Mouse (Mus musculus) hindbrain, embryonic 14.5 days (tissue): ENCODE data around the gene Spon2. TPM values are rescaled to one million over a fixed set of nuclear protein-coding genes. Genes with fewer than 3 reads are reported as not detected.

Experiments
- ATAC-seq: fragments of 200-750 bp; cut with Nextera tagmentation; 2 replicates; pipeline ENCODE4 v1.8.0; 2017; ENCODE audit warnings: moderate number of reproducible peaks, mild to moderate bottlenecking, moderate TSS enrichment, moderate library complexity; ENCODE audit not compliant: low FRiP score
- DNase-seq: peaks from one replicate; pipeline ENCODE4 v3.0.0-alpha.2; 2015; ENCODE audit warnings: low spot score
- H3K27ac ChIP-seq: fragments of 300-500 bp; sonication (generic); 2 replicates; pipeline ENCODE4 v1.5.1; 2014; ENCODE audit warnings: mild to moderate bottlenecking, moderate library complexity
- H3K27me3 ChIP-seq: fragments of 300-500 bp; sonication (generic); 2 replicates; pipeline ENCODE4 v1.6.1; 2014; ENCODE audit warnings: mild to moderate bottlenecking, low read length, mixed read lengths; ENCODE audit not compliant: control insufficient read depth, insufficient read depth
- H3K36me3 ChIP-seq: fragments of 300-500 bp; sonication (generic); replicated peaks from 2 replicates; pipeline ENCODE4 v1.6.1; 2014; ENCODE audit not compliant: control insufficient read depth, insufficient read depth
- H3K4me1 ChIP-seq: fragments of 300-500 bp; sonication (generic); replicated peaks from 2 replicates; pipeline ENCODE4 v1.6.1; 2014; ENCODE audit warnings: antibody characterized with exemption, low read length, mixed read lengths; ENCODE audit not compliant: control insufficient read depth, insufficient read depth
- H3K4me2 ChIP-seq: fragments of 300-500 bp; sonication (generic); replicated peaks from 2 replicates; pipeline ENCODE4 v1.6.1; 2014; ENCODE audit warnings: mild to moderate bottlenecking, moderate library complexity
- H3K4me3 ChIP-seq: fragments of 300-500 bp; sonication (generic); replicated peaks from 2 replicates; pipeline ENCODE4 v1.5.1; 2014; ENCODE audit warnings: mild to moderate bottlenecking, low read length
- H3K9ac ChIP-seq: fragments of 300-500 bp; sonication (generic); 2 replicates; pipeline ENCODE4 v1.6.1; 2014
- H3K9me3 ChIP-seq: fragments of 300-500 bp; sonication (generic); 2 replicates; pipeline ENCODE4 v1.6.1; 2016; ENCODE audit warnings: low read length; ENCODE audit not compliant: control insufficient read depth
- WGBS: fragments of 180-500 bp; shearing (Covaris S2); extraction: QIAGEN DNeasy Blood & Tissue Kit; methylation state at CpG from one replicate; pipeline ENCODE4 v1.1.7; 2014; 5-methylcytosine and 5-hydroxymethylcytosine counted together
- polyA plus RNA-seq: library from polyadenylated mRNA; unstranded; fragments of >200 nt; fragmentation: Nextera tagmentation; extraction: Ambion mirVana; gene quantifications from 2 replicates; pipeline ENCODE4 v1.2.1, GENCODE M21; 2014

The Spon2 gene
- polyA plus RNA-seq, 1 experiment from 2014 or later, result 3.5 TPM

DNA sequence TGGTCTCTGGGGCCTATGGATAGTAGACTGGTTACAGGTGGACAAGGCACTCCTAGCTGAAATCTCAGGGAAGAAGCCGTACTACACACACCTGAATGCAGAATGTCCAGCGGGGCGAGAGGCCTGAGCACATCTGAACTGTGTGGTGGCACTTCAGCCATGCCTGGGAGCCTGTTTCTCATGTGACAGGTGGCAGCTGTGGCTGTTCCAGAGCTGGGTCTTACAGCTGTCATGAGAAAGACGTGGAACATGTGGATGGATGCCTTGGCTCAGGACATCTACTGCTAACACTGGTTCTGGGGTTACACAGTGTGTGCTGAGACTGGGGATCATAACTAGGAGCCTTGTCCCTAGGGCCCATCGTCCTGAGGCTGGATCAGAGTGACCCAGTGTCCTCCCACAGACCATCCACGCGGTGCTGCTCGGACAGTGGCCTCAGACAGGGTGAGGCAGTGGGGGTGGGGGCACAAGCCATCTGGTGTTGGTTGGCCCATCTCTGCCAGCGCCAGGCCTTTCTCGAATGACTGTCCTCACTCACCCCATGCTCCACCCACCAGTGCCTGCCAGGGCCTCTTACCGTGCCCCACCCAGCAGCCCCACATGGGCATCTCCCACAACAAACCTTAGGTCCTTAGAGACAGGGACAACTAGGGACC, 19.5 kb upstream of the Spon2 start:
- Histone ChIP-seq H3K36me3 (peaks cover 16% of the 10 kb centered on the region), H3K9ac (no peak overlapping the region), H3K27ac (no peak overlapping the region), H3K4me3 (no peak overlapping the region), H3K4me2 (no peak overlapping the region), H3K4me1 (0 out of 2 replicates have a peak, but pooled peaks cover 3% of the 10 kb centered on the region), H3K9me3 (no peaks in the 10 kb centered on the region), H3K27me3 (no peaks in the 10 kb centered on the region)
- DNase-seq, result no peak
- ATAC-seq, result no peak
- 92% methylated on average over 11 of the region's 11 CpGs for WGBS

DNA sequence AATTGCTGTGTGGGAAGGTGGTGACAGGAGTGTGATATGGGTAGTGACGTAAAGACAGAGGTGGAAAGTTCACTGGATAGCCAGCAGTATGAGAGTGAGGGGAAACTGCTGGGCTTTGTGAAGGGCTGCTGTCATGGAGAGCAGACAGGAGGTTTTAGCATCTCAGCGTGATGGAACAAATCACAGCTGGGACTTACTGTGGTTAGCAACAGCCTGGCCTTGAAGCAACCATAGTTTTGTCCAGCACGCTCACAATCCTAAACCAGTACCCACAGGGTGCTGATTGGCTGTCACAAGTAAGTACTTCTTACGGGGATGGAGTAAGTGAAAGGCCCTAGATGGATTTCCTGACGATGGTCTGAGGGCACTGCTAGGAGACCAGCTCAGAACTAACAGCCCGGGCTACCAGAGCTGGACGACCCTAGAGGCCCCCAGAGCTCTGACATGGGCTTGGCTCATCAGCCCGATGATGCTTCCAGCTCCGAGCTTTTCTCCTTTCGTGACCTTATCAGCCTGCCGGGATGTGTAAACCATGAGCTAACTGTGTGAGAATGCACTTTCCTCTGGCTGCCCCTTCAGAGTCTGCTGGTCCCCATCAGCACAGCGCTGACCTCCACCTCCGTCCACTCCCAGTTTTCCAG, 16.3 kb upstream of the Spon2 start:
- WGBS, result 66% methylated on average over 13 of the region's 13 CpGs
- Histone ChIP-seq H3K9ac (no peak overlapping the region), H3K4me3 (no peak overlapping the region), H3K4me1 (no peaks in the 10 kb centered on the region), H3K36me3 (no peaks in the 10 kb centered on the region), H3K27me3 (no peaks in the 10 kb centered on the region), H3K4me2 (no peak overlapping the region), H3K27ac (no peak overlapping the region), H3K9me3 (no peaks in the 10 kb centered on the region)
- DNase-seq (no peak), ATAC-seq (no peak)

DNA sequence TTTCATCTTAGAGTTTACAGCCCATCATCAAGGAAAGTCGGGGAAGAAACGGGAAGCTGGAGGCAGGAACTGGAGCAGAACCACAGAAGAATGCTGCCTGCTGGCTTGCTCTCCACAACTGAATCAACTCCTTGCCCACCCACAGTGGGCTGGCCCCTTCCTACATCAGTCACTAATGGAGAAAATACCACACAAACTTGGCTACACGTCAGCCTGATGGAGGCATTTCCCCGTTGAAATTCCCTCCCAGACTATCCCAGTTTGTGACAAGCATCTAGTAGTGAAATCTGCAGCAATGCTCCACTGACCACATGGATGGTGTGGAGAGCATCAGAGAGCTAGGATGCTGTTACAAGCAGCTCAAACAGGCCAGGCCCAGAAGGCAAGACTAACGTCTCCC, 14.5 kb upstream of the Spon2 start:
- H3K27ac ChIP-seq, result no peak overlapping the region
- no peaks in the 10 kb centered on the region for H3K36me3 ChIP-seq
- no peak for DNase-seq
- WGBS, result 88% methylated on average over 5 of the region's 5 CpGs
- no peak overlapping the region for H3K4me2 ChIP-seq
- no peaks in the 10 kb centered on the region for H3K4me1 ChIP-seq
- no peak for ATAC-seq
- H3K9me3 ChIP-seq, result no peaks in the 10 kb centered on the region
- no peak overlapping the region for H3K9ac ChIP-seq
- no peak overlapping the region for H3K4me3 ChIP-seq
- no peaks in the 10 kb centered on the region for H3K27me3 ChIP-seq

DNA sequence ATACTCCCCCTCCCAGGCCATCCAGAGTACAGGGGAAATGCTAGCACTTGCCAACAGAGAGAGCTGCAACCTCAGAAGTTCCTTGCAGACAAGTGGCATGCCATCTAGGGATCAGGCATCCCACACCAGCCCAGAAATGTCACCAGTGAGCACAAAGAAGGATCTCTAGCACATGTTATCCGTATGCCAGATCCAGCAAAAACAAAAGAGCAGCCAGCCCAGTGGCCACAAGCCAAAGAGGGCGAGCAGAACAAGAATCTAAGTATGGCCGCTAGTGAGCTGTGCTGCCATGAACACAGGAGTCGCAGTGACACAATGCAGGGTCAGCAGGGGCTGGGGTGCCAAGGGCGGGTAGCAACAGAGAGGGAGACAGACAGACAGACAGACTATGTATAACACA, 12.0 kb upstream of the Spon2 start:
- Histone ChIP-seq H3K27me3 (no peaks in the 10 kb centered on the region), H3K9me3 (no peaks in the 10 kb centered on the region), H3K27ac (no peak overlapping the region), H3K9ac (no peak overlapping the region), H3K4me3 (no peak overlapping the region), H3K4me1 (no peaks in the 10 kb centered on the region), H3K36me3 (no peaks in the 10 kb centered on the region), H3K4me2 (no peak overlapping the region)
- ATAC-seq, result no peak
- peak; percentile 38 for DNase-seq
- WGBS, result 48% methylated on average over 5 of the region's 5 CpGs

DNA sequence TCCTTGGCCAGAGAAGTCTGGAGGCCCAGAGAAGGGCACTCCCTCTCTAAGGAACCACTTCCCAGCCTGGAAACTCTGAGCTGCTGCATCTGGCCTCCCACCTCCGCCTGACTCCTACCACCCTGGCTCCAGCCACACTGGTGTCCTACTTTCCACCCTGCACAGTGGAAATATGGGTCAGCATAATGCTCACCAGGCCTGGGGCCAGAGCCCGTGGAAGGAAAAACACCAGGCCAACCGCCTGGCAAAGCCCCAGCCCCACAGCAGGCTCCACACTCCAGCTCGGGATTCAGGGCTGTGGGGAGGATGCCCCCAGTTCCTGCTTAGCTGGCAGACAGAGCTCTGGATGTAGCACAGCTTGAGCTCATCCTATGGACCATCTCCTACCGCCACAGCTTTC, 10.2 kb upstream of the Spon2 start:
- no peaks in the 10 kb centered on the region for H3K4me1 ChIP-seq
- H3K27ac ChIP-seq, result no peak overlapping the region
- ATAC-seq (no peak; the same call in 1 of the 2 replicates), DNase-seq (no peak)
- WGBS, result 56% methylated on average over 5 of the region's 5 CpGs
- no peaks in the 10 kb centered on the region for H3K27me3 ChIP-seq
- no peak overlapping the region for H3K4me3 ChIP-seq
- H3K9me3 ChIP-seq, result no peaks in the 10 kb centered on the region
- no peak overlapping the region for H3K4me2 ChIP-seq
- H3K9ac ChIP-seq, result no peak overlapping the region
- H3K36me3 ChIP-seq, result no peaks in the 10 kb centered on the region

DNA sequence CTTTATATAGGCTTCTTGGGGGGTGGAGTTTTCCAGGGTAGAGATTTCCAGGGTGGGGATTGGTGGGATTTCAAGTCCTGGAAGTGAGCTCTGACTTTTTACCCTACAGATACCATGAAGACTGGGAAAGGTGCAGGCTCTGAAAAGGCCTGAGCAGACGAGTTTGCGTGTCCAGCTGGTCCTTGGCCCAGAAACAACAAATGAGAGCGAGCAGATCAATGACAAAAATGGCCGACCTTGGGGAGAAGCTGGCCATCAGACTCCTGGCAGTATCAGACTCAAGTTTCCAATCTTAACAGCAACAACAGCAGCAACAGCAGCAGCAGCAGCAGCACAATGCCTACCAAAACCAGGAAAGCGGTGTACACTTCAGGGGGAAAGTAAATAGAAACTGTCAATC, 7.4 kb upstream of the Spon2 start:
- DNase-seq (no peak), ATAC-seq (no peak)
- no peaks in the 10 kb centered on the region for H3K36me3 ChIP-seq
- no peaks in the 10 kb centered on the region for H3K27me3 ChIP-seq
- H3K4me3 ChIP-seq, result no peak overlapping the region
- 88% methylated on average over 5 of the region's 5 CpGs for WGBS
- H3K4me2 ChIP-seq, result no peak overlapping the region
- H3K27ac ChIP-seq, result no peak overlapping the region
- H3K9me3 ChIP-seq, result no peaks in the 10 kb centered on the region
- no peaks in the 10 kb centered on the region for H3K4me1 ChIP-seq
- no peak overlapping the region for H3K9ac ChIP-seq

DNA sequence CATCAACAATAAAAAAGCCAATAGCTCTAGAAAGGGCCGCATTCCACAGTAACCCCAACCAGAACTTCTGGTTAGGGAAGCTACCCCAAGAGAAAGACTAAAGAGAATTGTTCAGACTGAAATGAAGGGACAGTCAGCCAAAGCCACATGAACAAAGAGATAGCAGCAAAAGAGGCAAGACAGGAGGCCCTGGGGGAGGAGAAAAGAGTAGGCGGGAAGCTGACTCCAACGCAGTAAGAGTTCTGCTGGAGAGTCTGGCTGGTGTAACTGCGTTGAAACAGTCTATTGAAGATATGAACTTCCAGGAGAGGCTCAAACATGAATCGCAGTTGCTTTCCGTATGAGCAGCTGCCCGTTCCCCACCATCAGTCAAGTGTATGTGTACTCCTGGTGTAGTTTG, 6.2 kb upstream of the Spon2 start:
- Histone ChIP-seq H3K4me2 (no peak overlapping the region), H3K9ac (no peak overlapping the region), H3K4me1 (no peaks in the 10 kb centered on the region), H3K9me3 (no peaks in the 10 kb centered on the region), H3K27ac (no peak overlapping the region), H3K36me3 (no peaks in the 10 kb centered on the region), H3K27me3 (no peaks in the 10 kb centered on the region), H3K4me3 (no peak overlapping the region)
- ATAC-seq (no peak), DNase-seq (no peak)
- WGBS, result 77% methylated on average over 7 of the region's 7 CpGs

DNA sequence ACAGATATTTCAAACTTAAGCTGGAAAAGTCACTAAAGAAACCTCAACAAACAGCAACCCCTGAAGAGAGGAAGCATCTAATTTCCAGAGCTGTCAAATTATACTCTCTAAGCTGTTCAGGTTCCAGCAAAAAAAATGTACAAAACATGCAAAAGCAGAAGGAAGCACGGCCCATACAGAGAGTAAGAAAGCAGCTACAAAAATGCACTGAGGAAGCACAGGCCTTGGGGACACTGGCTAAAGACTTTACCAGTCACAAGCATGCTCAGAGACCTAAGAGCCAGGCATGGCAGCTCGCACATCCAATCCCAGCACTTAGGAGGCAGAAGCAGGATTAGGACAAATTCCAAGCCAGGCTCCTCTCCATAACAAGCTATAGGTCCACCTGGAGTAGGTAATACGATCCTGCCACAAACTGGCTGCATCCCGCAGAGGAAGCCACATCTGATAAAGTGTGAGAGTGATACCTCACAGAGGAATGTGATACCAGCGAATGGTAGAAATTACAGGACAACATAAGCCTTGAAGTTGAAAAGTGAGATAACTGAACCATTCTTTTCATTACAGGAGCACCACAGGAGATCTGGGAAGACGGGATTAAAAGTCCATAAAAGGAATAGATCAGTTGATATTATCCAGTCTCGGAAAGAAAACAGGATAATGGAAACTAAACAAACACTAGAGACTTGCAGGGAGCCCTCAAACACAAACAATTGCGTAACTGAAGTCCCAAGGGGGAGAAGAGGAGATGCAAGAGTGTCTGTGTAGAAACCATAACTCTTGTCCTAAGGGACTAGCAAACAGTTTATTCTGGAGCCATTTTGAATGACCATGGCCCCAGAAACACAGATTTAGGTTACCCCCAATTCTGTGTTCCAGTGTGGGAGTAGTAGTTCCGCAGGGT, 4.8 kb upstream of the Spon2 start:
- WGBS, result 76% methylated on average over 9 of the region's 9 CpGs

DNA sequence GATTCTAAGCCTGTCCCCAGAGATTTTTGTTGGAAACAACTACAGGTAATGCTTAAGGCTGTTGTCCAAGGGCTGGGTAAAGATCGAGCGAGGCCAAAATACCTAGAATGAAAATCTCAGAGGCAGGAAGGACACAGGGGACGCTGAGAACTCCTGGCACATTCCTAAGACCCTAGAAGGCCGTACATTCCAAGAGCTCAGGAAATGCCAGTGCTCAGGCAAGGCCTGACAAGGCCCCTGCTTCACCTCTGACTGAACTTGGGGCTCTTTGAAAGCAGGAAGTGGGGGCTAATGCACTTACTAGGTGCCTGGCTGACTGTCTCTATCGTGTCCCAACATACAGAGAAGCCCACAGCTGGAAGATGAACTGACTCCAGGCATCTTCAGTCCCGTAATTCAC, 4.1 kb upstream of the Spon2 start:
- WGBS, result 80% methylated on average over 6 of the region's 6 CpGs
- Histone ChIP-seq H3K27me3 (no peaks in the 10 kb centered on the region), H3K9ac (no peak overlapping the region), H3K4me3 (no peak overlapping the region), H3K4me1 (no peaks in the 10 kb centered on the region), H3K27ac (no peak overlapping the region), H3K36me3 (no peaks in the 10 kb centered on the region), H3K4me2 (no peak overlapping the region), H3K9me3 (no peaks in the 10 kb centered on the region)
- ATAC-seq, result no peak
- DNase-seq, result no peak

More for the DNA sequence above, 4.8 kb upstream of the Spon2 start:
- DNase-seq, result no peak
- Histone ChIP-seq H3K27ac (no peak overlapping the region), H3K9me3 (no peaks in the 10 kb centered on the region), H3K9ac (no peak overlapping the region), H3K4me2 (no peak overlapping the region), H3K4me1 (no peaks in the 10 kb centered on the region), H3K27me3 (no peaks in the 10 kb centered on the region), H3K4me3 (no peak overlapping the region), H3K36me3 (no peaks in the 10 kb centered on the region)
- no peak for ATAC-seq
